Mouse (Mus musculus): Measurements from ENCODE around the gene Inip. TPM values are rescaled to one million over a fixed set of nuclear protein-coding genes. Genes with fewer than 3 reads are reported as not detected.

The Inip gene
- total and polyA plus RNA-seq, 3 experiments: 24.3 to 67.1 (median 38.5) TPM

- Histone ChIP-seq H3K4me3 (replicated peaks in 1 of 3; ENCODE audit: low read depth in 2 of 3, low read length in 2 of 3, poor library complexity in 1 of 3) (no peak overlapping the region), H3K9ac (ENCODE audit: insufficient read depth, low read depth) (no peak overlapping the region), H3K27ac (ENCODE audit: insufficient read depth, low read depth) (no peak overlapping the region), H3K79me2 (replicated peaks; ENCODE audit: control insufficient read depth, extremely low read depth, insufficient read depth, poor library complexity, severe bottlenecking) (no peaks in the 10 kb centered on the region; the same call in 1 of the 2 replicates), H3K27me3 (replicated peaks) (no peaks in the 10 kb centered on the region), H3K4me1 (ENCODE audit: control insufficient read depth in 1 of 2, insufficient read depth in 2 of 2) (peaks cover 0 to 8% of the 10 kb centered on the region in 2 experiments; a peak in 1 of 4 replicates), H3K4me2 (ENCODE audit: insufficient read depth, low read depth, poor library complexity, severe bottlenecking) (no peak overlapping the region), H3K36me3 (replicated peaks in 1 of 2; ENCODE audit: control insufficient read depth in 1 of 2, insufficient read depth in 1 of 2, low read length in 1 of 2) (no peaks in the 10 kb centered on the region), H3K9me3 (replicated peaks; ENCODE audit: low read length) (no peaks in the 10 kb centered on the region)
- no peak for DNase-seq (ENCODE audit: extremely low read depth)
- TF ChIP-seq JUN (IDR thresholded peaks at IDR 0.05; ENCODE audit: insufficient read depth, low read depth, low read length) (no peak), RCOR1 (conservative IDR thresholded peaks at IDR 0.05; ENCODE audit: low read depth, low read length) (no peak), ZMIZ1 (IDR thresholded peaks at IDR 0.05; ENCODE audit: low read depth, low read length) (no peak), NELFE (IDR thresholded peaks at IDR 0.05; ENCODE audit: low read depth, low read length) (no peak), UBTF (IDR thresholded peaks at IDR 0.05; ENCODE audit: low read depth, low read length) (no peak), ZNF384 (IDR thresholded peaks at IDR 0.05; ENCODE audit: low read depth, low read length) (no peak), CTCF (conservative IDR thresholded peaks at IDR 0.05 in 1 of 2, IDR thresholded peaks at IDR 0.05 in 1 of 2; ENCODE audit: low read depth in 2 of 2, low read length in 2 of 2) (no peak), E2F4 (IDR thresholded peaks at IDR 0.05; ENCODE audit: insufficient replicate concordance, low read depth, low read length) (no peak), MXI1 (IDR thresholded peaks at IDR 0.05; ENCODE audit: low read depth, low read length) (no peak), IRF4 (IDR thresholded peaks at IDR 0.05; ENCODE audit: low read depth, low read length) (no peak), MAZ (IDR thresholded peaks at IDR 0.05; ENCODE audit: low read depth, low read length) (no peak), CHD1 (IDR thresholded peaks at IDR 0.05; ENCODE audit: low read depth, low read length) (no peak), CHD2 (IDR thresholded peaks at IDR 0.05; ENCODE audit: low read length) (no peak), RAD21 (IDR thresholded peaks at IDR 0.05; ENCODE audit: low read depth, low read length) (no peak)
- in situ Hi-C loops (cut with MboI; ENCODE audit: low pct_ligation_motif_present, low pct_unique_long_range_greater_than_20kb, low sequenced_read_pairs) (no loop called here), dilution Hi-C loops (cut with MboI; ENCODE audit: extremely low pct_ligation_motif_present, extremely low pct_unique_long_range_greater_than_20kb, low sequenced_read_pairs) (no loop called here)
Observed at GRCm38 (mm10) chr4:59727878-59728261, 73.5 kb downstream of the Inip start.

GRCm38 (mm10) chr4:59727187-59727877, 74.1 kb downstream of the Inip start:
- no peak overlapping the region for H3K4me3 ChIP-seq (replicated peaks in 1 of 3; ENCODE audit: low read depth in 2 of 3, low read length in 2 of 3, poor library complexity in 1 of 3)
- DNase-seq (ENCODE audit: extremely low read depth): no peak
- H3K79me2 ChIP-seq (replicated peaks; ENCODE audit: control insufficient read depth, extremely low read depth, insufficient read depth, poor library complexity, severe bottlenecking): no peaks in the 10 kb centered on the region; the same call in 1 of the 2 replicates
- dilution Hi-C loops (cut with MboI; ENCODE audit: extremely low pct_ligation_motif_present, extremely low pct_unique_long_range_greater_than_20kb, low sequenced_read_pairs): no loop called here
- TF ChIP-seq UBTF (IDR thresholded peaks at IDR 0.05; ENCODE audit: low read depth, low read length): no peak
- TF ChIP-seq MYC (IDR thresholded peaks at IDR 0.05; ENCODE audit: low read depth, low read length): no peak
- no peak for TF ChIP-seq CHD1 (IDR thresholded peaks at IDR 0.05; ENCODE audit: low read depth, low read length)
- no peak for TF ChIP-seq GABPA (IDR thresholded peaks at IDR 0.05; ENCODE audit: insufficient replicate concordance, low read depth, low read length)
- no peak for TF ChIP-seq CTCF (conservative IDR thresholded peaks at IDR 0.05 in 1 of 2, IDR thresholded peaks at IDR 0.05 in 1 of 2; ENCODE audit: low read depth in 2 of 2, low read length in 2 of 2)
- TF ChIP-seq MXI1 (IDR thresholded peaks at IDR 0.05; ENCODE audit: low read depth, low read length): no peak
- no peak for TF ChIP-seq MAFK (IDR thresholded peaks at IDR 0.05; ENCODE audit: insufficient replicate concordance, low read length)
- TF ChIP-seq USF2 (conservative IDR thresholded peaks at IDR 0.05; ENCODE audit: low read depth, low read length): no peak
- no peak overlapping the region for H3K4me2 ChIP-seq (ENCODE audit: insufficient read depth, low read depth, poor library complexity, severe bottlenecking)
- H3K9ac ChIP-seq (ENCODE audit: insufficient read depth, low read depth): no peak overlapping the region
- H3K27me3 ChIP-seq (replicated peaks): no peaks in the 10 kb centered on the region
- H3K27ac ChIP-seq (ENCODE audit: insufficient read depth, low read depth): no peak overlapping the region
- H3K36me3 ChIP-seq (replicated peaks in 1 of 2; ENCODE audit: control insufficient read depth in 1 of 2, insufficient read depth in 1 of 2, low read length in 1 of 2): no peaks in the 10 kb centered on the region
- H3K4me1 ChIP-seq (ENCODE audit: control insufficient read depth in 1 of 2, insufficient read depth in 2 of 2): peaks cover 0 to 8% of the 10 kb centered on the region in 2 experiments; a peak in 1 of 4 replicates
- in situ Hi-C loops (cut with MboI; ENCODE audit: low pct_ligation_motif_present, low pct_unique_long_range_greater_than_20kb, low sequenced_read_pairs): no loop called here
- no peaks in the 10 kb centered on the region for H3K9me3 ChIP-seq (replicated peaks; ENCODE audit: low read length)
